Mouse (Mus musculus): Measurements from ENCODE around the gene Zfp3.

Gene Zfp3

GRCm38 (mm10) chr11:70805641-70806175 lies 41.7 kb downstream of the Zfp3 start:
- no peak for DNase-seq (ENCODE audit: low read depth in 1 of 2, low spot score in 2 of 2)

- no peak for DNase-seq (ENCODE audit: low read depth in 1 of 2, low spot score in 2 of 2)
Measured at GRCm38 (mm10) chr11:70806697-70807096, 42.7 kb downstream of the Zfp3 start.

- DNase-seq (ENCODE audit: low read depth in 1 of 2, low spot score in 2 of 2) = no peak
Measured at GRCm38 (mm10) chr11:70807630-70808029, 43.6 kb downstream of the Zfp3 start.

- DNase-seq (ENCODE audit: low read depth in 1 of 2, low spot score in 2 of 2) = no peak
Measured at GRCm38 (mm10) chr11:70808101-70808500, 44.1 kb downstream of the Zfp3 start.

- no peak for DNase-seq (ENCODE audit: low read depth in 1 of 2, low spot score in 2 of 2)
Measured at GRCm38 (mm10) chr11:70809011-70809410, 45.0 kb downstream of the Zfp3 start.

- no peak for DNase-seq (ENCODE audit: low read depth in 1 of 2, low spot score in 2 of 2)
Measured at GRCm38 (mm10) chr11:70811041-70811440, 47.0 kb downstream of the Zfp3 start.

- DNase-seq (ENCODE audit: low read depth in 1 of 2, low spot score in 2 of 2) = no peak
Measured at GRCm38 (mm10) chr11:70811471-70812240, 47.6 kb downstream of the Zfp3 start.

- no peak for DNase-seq (ENCODE audit: low read depth in 1 of 2, low spot score in 2 of 2)
Measured at GRCm38 (mm10) chr11:70812365-70812764, 48.4 kb downstream of the Zfp3 start, which contains the start of gene Scimp. Scimp (minus strand) TSS chr11:70812586.

- DNase-seq (ENCODE audit: low read depth in 1 of 2, low spot score in 2 of 2) = no peak
Measured at GRCm38 (mm10) chr11:70815071-70815470, 51.1 kb downstream of the Zfp3 start.

- peak in 1 of 2 experiments; percentile 43 for DNase-seq (ENCODE audit: low read depth in 1 of 2, low spot score in 2 of 2)
Measured at GRCm38 (mm10) chr11:70815498-70816078, 51.6 kb downstream of the Zfp3 start.

GRCm38 (mm10) chr11:70816770-70817169 lies 52.8 kb downstream of the Zfp3 start:
- no peak for DNase-seq (ENCODE audit: low read depth in 1 of 2, low spot score in 2 of 2)

GRCm38 (mm10) chr11:70820120-70820519 lies 56.1 kb downstream of the Zfp3 start:
- no peak for DNase-seq (ENCODE audit: low read depth in 1 of 2, low spot score in 2 of 2)

- no peak for DNase-seq (ENCODE audit: low read depth in 1 of 2, low spot score in 2 of 2)
Measured at GRCm38 (mm10) chr11:70821728-70822591, 58.0 kb downstream of the Zfp3 start.
